Mouse (Mus musculus) cerebellum, adult 2 months (tissue): ENCODE measurements around the gene Dnah7a. TPM values are rescaled to one million over a fixed set of nuclear protein-coding genes. Genes with fewer than 3 reads are reported as not detected.
"Not testable (repeated sequence)": the region's sequence is repeated elsewhere in the genome, so short reads cannot be mapped to it uniquely, and the experiment has no call there.

Experiments
- DNase-seq, 2 experiments: peaks; one replicate each; pipeline ENCODE4 v3.0.0; 2021
- H3K27ac ChIP-seq: fragments of 200-500 bp; 2 replicates; pipeline ENCODE4 v1.5.1; 2012; ENCODE audit warnings: low read length, control low read depth, inconsistent platforms; ENCODE audit not compliant: insufficient read depth
- H3K27me3 ChIP-seq: fragments of 200-500 bp; 2 replicates; pipeline ENCODE4 v1.6.1; 2012; ENCODE audit warnings: inconsistent platforms, mild to moderate bottlenecking, low read length, moderate library complexity; ENCODE audit not compliant: control insufficient read depth, insufficient read depth
- H3K4me1 ChIP-seq: fragments of 200-500 bp; 2 replicates; pipeline ENCODE4 v1.6.1; 2011; ENCODE audit warnings: low read length; ENCODE audit not compliant: control insufficient read depth, insufficient read depth
- H3K4me3 ChIP-seq: fragments of 200-500 bp; replicated peaks from 2 replicates; pipeline ENCODE3; 2011; ENCODE audit warnings: mild to moderate bottlenecking, low read depth, low read length, control low read depth; ENCODE audit not compliant: insufficient read depth
- CTCF ChIP-seq: fragments of 200-500 bp; IDR thresholded peaks from 2 replicates; pipeline ENCODE4 v1.5.1; 2011; ENCODE audit warnings: low read depth, mild to moderate bottlenecking, control low read depth, low read length, moderate library complexity, borderline replicate concordance; ENCODE audit not compliant: insufficient read depth
- POLR2A ChIP-seq: fragments of 200-500 bp; IDR thresholded peaks from 2 replicates; pipeline ENCODE4 v1.6.1; 2011; ENCODE audit warnings: low read length, control low read depth, borderline replicate concordance; ENCODE audit not compliant: insufficient read depth
- WGBS: fragments of 180-500 bp; shearing (Covaris S2); methylation state at CpG from one replicate; pipeline ENCODE4 v1.1.7; 2018; 5-methylcytosine and 5-hydroxymethylcytosine counted together
- polyA plus RNA-seq: library from polyadenylated mRNA; depleted of rRNA; stranded (reverse); fragments of >200 nt; gene quantifications from 2 replicates; pipeline ENCODE4 v1.2.3, GENCODE M21; 2012

Dnah7a gene
- polyA plus RNA-seq, 1 experiment: 1.5 TPM

GRCm38 (mm10) chr1:53715966-53716515, 9.5 kb upstream of the Dnah7a start:
- no peak overlapping the region for H3K4me3 ChIP-seq
- H3K4me1 ChIP-seq: no peaks in the 10 kb centered on the region
- no peaks in the 10 kb centered on the region for H3K27me3 ChIP-seq
- WGBS: 92% methylated on average over 1 of the region's 1 CpGs
- no peak for DNase-seq
- no peak for TF ChIP-seq POLR2A
- TF ChIP-seq CTCF: no peak
- H3K27ac ChIP-seq: no peak overlapping the region

GRCm38 (mm10) chr1:53715446-53715845, 8.9 kb upstream of the Dnah7a start:
- DNase-seq: peak in 1 of 2 experiments; percentile 24

GRCm38 (mm10) chr1:53713383-53713782, 6.8 kb upstream of the Dnah7a start:
- H3K27me3 ChIP-seq, H3K4me3 ChIP-seq, DNase-seq, H3K27ac ChIP-seq, H3K4me1 ChIP-seq: not testable (repeated sequence)
- WGBS: 15% methylated on average over 3 of the region's 3 CpGs

More at GRCm38 (mm10) chr1:53715446-53715845, 8.9 kb upstream of the Dnah7a start:
- Histone ChIP-seq H3K27ac (no peak overlapping the region), H3K27me3 (no peaks in the 10 kb centered on the region), H3K4me1 (no peaks in the 10 kb centered on the region), H3K4me3 (no peak overlapping the region)
- TF ChIP-seq CTCF (no peak), POLR2A (no peak)
- WGBS: 3% methylated on average over 4 of the region's 4 CpGs

GRCm38 (mm10) chr1:53711069-53711468, 4.5 kb upstream of the Dnah7a start:
- H3K27ac ChIP-seq: no peak overlapping the region
- 93% methylated on average over 9 of the region's 9 CpGs for whole genome bisulfite sequencing

GRCm38 (mm10) chr1:53709602-53710001, 3.0 kb upstream of the Dnah7a start:
- not testable (repeated sequence) for H3K27ac ChIP-seq, H3K4me1 ChIP-seq, H3K27me3 ChIP-seq, DNase-seq, H3K4me3 ChIP-seq
- 78% methylated on average over 5 of the region's 5 CpGs for WGBS

More at GRCm38 (mm10) chr1:53711069-53711468, 4.5 kb upstream of the Dnah7a start:
- no peaks in the 10 kb centered on the region for H3K27me3 ChIP-seq
- H3K4me1 ChIP-seq: no peaks in the 10 kb centered on the region
- H3K4me3 ChIP-seq: no peak overlapping the region
- no peak for DNase-seq
- no peak for TF ChIP-seq POLR2A
- TF ChIP-seq CTCF: no peak

GRCm38 (mm10) chr1:53704164-53704563, 2.4 kb downstream of the Dnah7a start:
- no peak overlapping the region for H3K4me3 ChIP-seq
- WGBS: 92% methylated on average over 5 of the region's 5 CpGs
- H3K27ac ChIP-seq: no peak overlapping the region
- no peak for DNase-seq
- H3K4me1 ChIP-seq: no peaks in the 10 kb centered on the region
- TF ChIP-seq POLR2A (no peak), CTCF (no peak)
- H3K27me3 ChIP-seq: no peaks in the 10 kb centered on the region

GRCm38 (mm10) chr1:53664268-53664667, 42.3 kb downstream of the Dnah7a start:
- H3K27ac ChIP-seq, H3K27me3 ChIP-seq, H3K4me1 ChIP-seq, DNase-seq, H3K4me3 ChIP-seq: not testable (repeated sequence)

GRCm38 (mm10) chr1:53639865-53640794, 66.5 kb downstream of the Dnah7a start:
- H3K4me1 ChIP-seq: no peaks in the 10 kb centered on the region
- DNase-seq: no peak
- no peak overlapping the region for H3K4me3 ChIP-seq
- no peak for TF ChIP-seq CTCF
- no peak for TF ChIP-seq POLR2A
- WGBS: 55% methylated on average over 8 of the region's 8 CpGs
- no peak overlapping the region for H3K27ac ChIP-seq
- H3K27me3 ChIP-seq: no peaks in the 10 kb centered on the region

- not testable (repeated sequence) for H3K4me1 ChIP-seq, H3K27ac ChIP-seq, H3K4me3 ChIP-seq, DNase-seq, H3K27me3 ChIP-seq
- 79% methylated on average over 2 of the region's 2 CpGs for WGBS
Measured at GRCm38 (mm10) chr1:53635641-53636040, 70.9 kb downstream of the Dnah7a start.

- not testable (repeated sequence) for H3K4me1 ChIP-seq, DNase-seq, H3K27ac ChIP-seq, H3K27me3 ChIP-seq, H3K4me3 ChIP-seq
Measured at GRCm38 (mm10) chr1:53632040-53632439, 74.5 kb downstream of the Dnah7a start.
